26 mouse cellular contexts compared by ENCODE assay signal in the genomic region with DNA sequence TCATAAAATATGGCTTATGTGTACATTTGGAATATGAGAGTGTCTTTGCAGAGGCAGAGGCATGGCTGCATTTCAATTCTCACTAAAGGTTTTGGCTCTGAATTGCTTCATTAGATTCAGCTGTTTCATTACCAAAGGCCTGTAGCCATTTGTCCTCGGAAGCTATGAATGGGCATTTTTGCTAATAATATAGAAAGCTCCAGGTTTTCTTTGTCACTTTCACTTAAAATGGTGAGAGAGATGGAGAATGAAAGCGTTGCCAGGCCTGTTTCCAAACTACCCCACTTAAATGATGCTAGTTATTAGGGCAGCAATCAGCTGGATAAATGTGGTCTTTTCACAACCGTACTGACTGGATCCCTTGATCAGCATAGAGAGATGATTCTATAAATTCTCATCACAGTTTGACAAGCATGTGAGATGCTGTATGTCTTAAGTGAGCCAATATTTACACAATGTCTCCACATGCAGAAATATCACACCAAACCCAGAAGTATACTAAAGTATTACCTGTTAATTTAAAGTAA.
"Had no signal": no experiment of that assay in that cellular context is flagged by ENCODE, and none has a peak within 500 bp of the region (broad histone marks: within the 10 kb centered on the region; RNA-seq: fewer than 3 reads in every experiment).

No protein-coding gene starts in this region.

- H3K36me3 ChIP-seq: heart, embryonic 10.5 days; heart, embryonic 12.5 days; hindbrain, embryonic 10.5 days; hindbrain, embryonic 12.5 days; intestine, embryonic 15.5 days; limb, embryonic 10.5 days; limb, embryonic 12.5 days; liver, embryonic 13.5 days; liver, embryonic 15.5 days had no signal

- H3K4me3 ChIP-seq: heart, embryonic 10.5 days; heart, embryonic 12.5 days; hindbrain, embryonic 10.5 days; hindbrain, embryonic 12.5 days; intestine, embryonic 15.5 days; layer of hippocampus, adult 2 months; limb, embryonic 10.5 days; limb, embryonic 12.5 days; liver, embryonic 13.5 days; liver, embryonic 15.5 days had no signal

- H3K4me2 ChIP-seq: heart, embryonic 12.5 days; hindbrain, embryonic 12.5 days; hindbrain, embryonic 14.5 days; intestine, embryonic 15.5 days; limb, embryonic 12.5 days; liver, embryonic 11.5 days; liver, embryonic 13.5 days; liver, embryonic 15.5 days had no signal

- H3K4me1 ChIP-seq: heart, embryonic 10.5 days; heart, embryonic 12.5 days; hindbrain, embryonic 10.5 days; hindbrain, embryonic 12.5 days; intestine, embryonic 15.5 days; liver, embryonic 13.5 days; liver, embryonic 15.5 days had no signal

- H3K9me3 ChIP-seq: heart, embryonic 10.5 days; heart, embryonic 12.5 days; hindbrain, embryonic 10.5 days; hindbrain, embryonic 12.5 days; intestine, embryonic 15.5 days; limb, embryonic 10.5 days; limb, embryonic 12.5 days; liver, embryonic 13.5 days; liver, embryonic 15.5 days had no signal

- H3K27ac ChIP-seq: heart, embryonic 10.5 days; hindbrain, embryonic 10.5 days; hindbrain, embryonic 12.5 days; hindbrain, embryonic 14.5 days; intestine, embryonic 15.5 days; layer of hippocampus, adult 2 months; limb, embryonic 10.5 days; limb, embryonic 12.5 days; liver, embryonic 13.5 days; liver, embryonic 15.5 days had no signal

- ATAC-seq: hindbrain, embryonic 16.5 days; inflammation-experienced regulatory T-cells, adult 6 months; intestine, embryonic 15.5 days; intestine, postnatal 0 days; liver, postnatal 0 days had no signal

- H3K27me3 ChIP-seq: heart, embryonic 12.5 days; hindbrain, embryonic 12.5 days; intestine, embryonic 15.5 days; limb, embryonic 12.5 days; liver, embryonic 13.5 days; liver, embryonic 15.5 days had no signal

- DNase-seq: gastrocnemius, postnatal 14 days; heart, adult 18-20 months; heart, postnatal 10 days; heart, postnatal 4 days; kidney, adult 18-20 months; kidney, adult 8-10 months; kidney, postnatal 10 days; kidney, postnatal 25 days; kidney, postnatal 4 days; liver; liver, embryonic 13.5 days; liver, postnatal 0 days had no signal

- H3K9ac ChIP-seq: heart, embryonic 12.5 days; hindbrain, embryonic 12.5 days; hindbrain, embryonic 14.5 days; intestine, embryonic 15.5 days; limb, embryonic 12.5 days; liver, embryonic 13.5 days; liver, embryonic 15.5 days; liver, postnatal 0 days had no signal
